Mouse (Mus musculus): ENCODE measurements around the gene Pcyt1b.

Gene Pcyt1b

DNA sequence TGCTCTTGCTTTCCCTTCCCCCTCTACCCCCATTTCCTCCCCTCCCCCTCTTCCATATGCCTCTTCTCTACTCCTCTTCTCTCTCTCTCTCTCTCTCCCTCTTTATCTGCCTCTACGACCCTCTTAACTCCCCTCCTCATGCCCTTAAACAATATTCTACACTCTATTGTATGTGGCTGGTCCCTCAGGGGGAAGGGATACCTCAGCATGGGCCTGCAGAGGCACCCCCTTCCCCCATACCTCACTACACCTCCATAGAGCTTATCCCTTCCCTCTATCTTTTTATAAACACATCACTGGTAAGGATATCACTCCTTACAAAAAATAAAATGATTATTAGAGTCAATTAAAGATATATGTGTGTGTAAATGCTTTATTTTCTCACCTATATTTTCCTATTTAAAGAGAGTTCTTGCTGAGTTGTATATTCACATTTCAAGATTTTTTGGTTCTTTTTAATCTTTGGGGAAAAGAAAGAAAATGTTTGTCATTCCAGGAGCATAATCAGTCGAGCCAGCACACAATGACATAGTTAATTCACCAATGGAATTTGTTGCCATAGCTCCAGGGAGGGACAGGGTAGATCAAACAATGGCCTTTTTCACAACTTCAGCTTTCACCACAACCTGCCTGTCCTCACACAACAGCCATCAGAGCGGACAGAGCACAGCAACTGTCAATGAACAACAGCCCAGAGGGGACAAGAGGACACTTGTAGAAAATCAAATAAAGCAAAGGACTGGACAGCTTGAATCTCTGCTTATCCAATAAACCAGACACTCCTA is at the start of gene Pcyt1b:
Gene Pcyt1b (plus strand): TSS at position 646 of the 785 bp plus-strand sequence.
- DNase-seq: no peak

DNA sequence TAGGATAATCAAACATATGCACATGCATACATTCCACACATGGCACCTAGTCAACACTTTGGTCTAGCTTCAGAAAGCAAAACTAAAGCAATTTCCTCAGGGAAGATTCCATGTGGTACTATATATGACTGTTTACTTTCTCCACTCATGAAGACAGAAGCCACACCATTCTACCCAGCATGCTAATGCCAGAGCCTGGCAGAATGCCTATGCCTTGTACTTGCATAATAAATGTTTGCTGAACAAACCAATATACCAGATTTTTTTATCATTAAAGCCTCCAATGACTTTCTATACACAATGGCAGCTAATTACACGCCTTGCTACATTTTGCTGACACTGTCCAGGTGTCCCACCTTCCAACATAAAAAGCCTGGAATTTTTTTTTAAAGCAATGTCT is 24.4 kb upstream of the Pcyt1b start:
- DNase-seq: no peak

DNA sequence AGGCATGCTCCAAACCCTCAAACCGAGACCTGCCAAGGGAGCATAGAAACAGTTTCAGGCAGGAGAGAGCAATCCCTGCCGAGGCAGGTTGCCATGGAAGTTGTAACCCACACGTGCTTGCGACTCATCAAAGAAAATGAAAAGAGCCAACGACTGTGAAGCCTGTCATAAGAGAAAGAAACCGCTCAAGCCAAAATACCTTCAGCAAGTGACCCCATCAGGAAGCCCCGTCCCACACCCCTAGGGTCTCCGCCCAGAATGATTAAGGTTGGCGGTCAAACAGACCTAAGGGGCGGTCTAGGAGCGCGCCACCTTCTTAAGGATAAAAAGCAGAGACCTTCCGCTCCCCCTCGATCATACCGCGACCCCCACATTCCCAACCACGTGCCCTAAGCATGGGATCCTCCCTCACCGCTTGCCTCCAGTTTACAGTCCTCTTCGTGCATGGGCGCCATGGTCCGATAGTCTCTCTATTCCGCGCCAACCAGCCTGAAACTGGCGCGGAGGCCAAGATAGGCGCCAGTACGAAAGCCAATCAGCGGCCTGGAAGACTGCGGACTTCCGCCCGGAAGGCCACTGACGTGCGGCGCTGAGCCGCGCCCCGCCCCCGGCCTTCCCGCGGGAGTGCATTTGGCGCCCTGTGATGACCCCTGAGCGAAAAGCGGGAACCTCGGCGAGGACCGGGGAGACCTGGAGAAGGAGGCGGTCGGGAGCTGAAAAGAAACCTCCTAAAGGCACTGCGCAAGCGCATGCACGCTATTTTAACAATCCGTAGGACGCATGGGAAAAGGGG is 22.8 kb upstream of the Pcyt1b start, which contains the start of gene Pola1:
Gene Pola1 (minus strand): TSS at position 499 of the 793 bp plus-strand sequence.
- peak; percentile 83 for DNase-seq

DNA sequence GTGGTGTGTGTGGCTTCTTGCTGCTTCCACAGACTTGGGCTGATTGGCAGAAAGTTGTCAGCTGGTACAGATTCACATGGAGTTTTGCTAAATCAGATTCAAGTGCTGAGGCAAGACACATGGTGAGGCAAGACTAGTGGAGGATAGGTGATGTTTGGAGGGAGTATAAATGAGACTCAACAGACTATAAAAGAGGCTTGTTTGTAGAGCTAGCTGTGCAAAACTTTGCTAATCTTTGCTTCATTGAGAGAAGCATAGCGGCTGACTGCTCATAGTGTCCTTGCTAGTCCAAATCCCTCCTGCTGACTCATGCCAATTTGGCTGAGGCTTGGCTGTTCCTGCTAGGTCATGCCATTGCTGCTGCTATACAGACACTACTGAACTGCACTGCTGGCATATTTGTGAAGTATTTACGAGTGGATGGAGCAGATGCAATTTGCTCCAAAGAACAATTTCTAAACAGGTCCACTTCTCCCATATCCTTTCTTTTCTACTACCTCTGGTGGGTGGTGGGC is 19.7 kb upstream of the Pcyt1b start:
- DNase-seq: no peak

DNA sequence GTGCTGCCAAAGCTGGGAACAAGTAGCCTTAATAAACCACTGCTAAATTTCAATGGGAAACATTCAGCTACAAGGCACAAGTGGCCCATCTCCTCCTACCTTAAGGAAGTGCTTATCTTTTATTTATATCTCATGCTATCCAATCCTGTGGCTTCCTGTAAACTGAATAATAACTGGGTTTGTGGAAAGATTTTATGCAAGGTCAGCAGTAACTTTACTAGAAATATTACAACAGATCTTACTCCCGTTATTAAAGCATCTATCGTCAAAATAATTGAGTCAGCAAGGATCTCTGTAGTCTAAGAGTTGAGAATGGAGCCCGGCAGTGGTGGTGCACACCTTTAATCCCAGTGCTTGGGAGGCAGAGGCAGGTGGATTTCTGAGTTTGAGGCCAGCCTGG is 11.1 kb upstream of the Pcyt1b start:
- no peak for DNase-seq

DNA sequence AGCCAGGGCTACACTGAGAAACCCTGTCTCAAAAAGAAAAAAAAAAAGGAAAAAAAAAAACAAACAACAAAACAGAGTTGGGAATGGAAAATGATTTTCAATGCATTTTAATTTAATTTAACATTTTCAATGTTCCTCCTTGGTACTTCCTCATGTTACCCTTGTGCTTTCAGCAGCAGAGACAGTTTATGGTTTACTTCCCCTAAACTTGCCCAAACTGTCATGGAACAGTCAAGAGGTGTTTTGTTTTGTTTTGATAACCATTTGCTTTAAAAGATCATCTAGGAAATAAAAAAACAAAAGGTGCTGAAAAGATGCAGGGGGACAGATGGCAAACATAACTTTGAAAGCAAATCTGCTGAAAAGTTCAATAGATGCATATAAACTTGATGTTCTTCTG is 10.6 kb upstream of the Pcyt1b start:
- DNase-seq: no peak

DNA sequence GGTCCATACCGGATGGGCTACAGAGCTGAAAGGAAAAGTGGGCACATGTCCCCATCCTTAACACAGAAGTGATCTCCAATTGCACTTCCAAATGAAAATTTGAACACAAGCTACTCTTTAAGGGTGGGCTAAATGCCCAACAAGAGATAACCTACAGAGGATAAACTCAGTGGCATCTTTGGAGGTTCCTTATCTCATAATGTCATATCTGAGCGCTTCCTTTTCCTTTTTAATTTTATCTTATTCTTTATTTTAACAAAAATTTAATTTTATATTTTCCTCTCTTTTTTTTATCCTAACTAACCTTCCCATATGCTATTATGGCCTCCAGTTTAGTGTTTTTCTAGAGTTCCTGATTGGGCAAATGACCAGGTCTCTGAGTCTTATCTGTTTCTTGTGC is 3.9 kb upstream of the Pcyt1b start:
- DNase-seq: no peak

DNA sequence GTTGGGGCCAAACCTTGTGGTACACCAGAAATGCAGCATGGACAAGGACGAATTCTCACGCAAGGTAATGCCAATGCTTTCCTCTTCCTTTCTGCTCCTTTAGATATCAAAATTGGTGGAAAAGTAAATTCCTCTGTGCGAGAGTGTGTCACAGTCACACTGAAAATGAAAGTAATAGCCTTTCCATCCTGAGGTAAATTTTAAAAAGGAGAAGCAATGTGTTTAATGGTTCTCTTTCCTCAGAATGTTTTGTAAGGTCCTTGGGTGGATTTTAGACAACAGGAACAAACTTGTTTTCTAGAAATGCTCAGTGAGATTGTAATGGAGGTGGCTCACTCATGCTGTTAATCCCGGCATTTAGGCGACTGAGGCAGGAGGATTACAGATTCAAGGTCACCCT is 490 bp downstream of the Pcyt1b start:
- no peak for DNase-seq

DNA sequence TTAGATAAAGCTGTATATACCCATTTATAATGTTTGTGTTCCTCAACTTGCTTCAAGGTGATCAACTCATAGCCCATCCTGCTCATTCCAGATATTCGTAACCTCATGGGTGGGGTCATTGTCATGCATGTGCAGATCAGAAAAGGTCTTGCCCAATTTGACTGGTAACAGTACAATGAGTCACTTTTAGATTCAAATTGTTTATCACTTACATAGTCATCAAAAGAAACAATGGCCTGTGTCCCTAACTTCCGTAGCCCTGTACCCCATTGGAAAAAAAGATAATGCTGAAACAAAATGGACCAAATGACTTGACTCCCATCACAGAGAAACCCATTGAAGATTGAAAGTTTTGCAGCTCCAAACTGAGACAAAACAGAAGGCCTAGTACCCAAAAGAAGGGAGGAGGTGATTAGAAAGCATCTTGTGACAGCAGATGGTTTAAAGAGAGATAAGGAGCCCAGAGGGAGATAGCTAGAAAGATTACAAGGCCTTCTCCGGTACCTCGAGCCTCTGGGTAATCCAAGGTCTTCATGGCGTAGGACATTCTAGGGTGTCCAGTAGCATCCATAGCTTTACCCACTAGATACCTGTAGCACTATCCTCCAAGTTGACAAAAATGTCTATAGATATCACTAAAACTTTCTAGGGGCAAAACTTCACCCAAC is 9.4 kb downstream of the Pcyt1b start:
- no peak for DNase-seq

DNA sequence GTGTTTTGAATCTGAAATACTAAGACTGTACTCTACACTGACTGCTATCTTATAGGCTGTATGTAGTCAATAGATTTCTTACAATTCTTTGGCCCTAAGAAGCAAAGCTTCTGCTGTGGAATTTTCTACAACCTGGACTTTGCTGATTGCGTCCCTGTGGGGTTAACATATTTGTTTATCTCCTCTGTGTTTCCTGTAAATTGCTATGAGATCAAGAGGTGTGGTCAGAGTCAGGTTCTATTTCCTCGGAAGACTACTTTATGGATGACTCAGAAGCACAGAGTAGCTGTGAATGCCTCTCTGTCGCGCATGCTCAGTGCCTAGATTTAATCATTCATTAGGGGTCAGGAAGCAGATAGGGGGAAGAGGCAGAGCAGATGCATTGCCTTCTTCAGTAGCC is 10.1 kb downstream of the Pcyt1b start:
- no peak for DNase-seq

DNA sequence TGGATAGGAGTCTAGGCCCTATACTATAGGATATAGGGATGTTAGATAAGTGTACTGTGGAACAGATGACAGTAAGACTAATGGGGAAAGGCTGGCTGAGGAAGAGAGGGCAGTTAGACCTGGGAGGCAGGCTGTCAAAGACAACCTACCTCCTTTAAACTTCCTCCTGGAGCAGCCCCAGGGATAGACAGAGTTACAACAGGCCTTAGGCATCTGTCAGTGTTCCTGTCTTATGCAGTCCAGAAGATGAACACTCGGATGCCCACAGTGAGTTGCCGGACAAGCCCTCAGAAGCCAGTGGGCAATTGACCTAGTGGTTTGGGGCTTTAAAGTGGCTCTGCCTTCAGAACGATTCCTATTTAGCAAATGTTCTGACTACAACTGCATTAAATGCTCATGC is 19.8 kb downstream of the Pcyt1b start:
- no peak for DNase-seq

DNA sequence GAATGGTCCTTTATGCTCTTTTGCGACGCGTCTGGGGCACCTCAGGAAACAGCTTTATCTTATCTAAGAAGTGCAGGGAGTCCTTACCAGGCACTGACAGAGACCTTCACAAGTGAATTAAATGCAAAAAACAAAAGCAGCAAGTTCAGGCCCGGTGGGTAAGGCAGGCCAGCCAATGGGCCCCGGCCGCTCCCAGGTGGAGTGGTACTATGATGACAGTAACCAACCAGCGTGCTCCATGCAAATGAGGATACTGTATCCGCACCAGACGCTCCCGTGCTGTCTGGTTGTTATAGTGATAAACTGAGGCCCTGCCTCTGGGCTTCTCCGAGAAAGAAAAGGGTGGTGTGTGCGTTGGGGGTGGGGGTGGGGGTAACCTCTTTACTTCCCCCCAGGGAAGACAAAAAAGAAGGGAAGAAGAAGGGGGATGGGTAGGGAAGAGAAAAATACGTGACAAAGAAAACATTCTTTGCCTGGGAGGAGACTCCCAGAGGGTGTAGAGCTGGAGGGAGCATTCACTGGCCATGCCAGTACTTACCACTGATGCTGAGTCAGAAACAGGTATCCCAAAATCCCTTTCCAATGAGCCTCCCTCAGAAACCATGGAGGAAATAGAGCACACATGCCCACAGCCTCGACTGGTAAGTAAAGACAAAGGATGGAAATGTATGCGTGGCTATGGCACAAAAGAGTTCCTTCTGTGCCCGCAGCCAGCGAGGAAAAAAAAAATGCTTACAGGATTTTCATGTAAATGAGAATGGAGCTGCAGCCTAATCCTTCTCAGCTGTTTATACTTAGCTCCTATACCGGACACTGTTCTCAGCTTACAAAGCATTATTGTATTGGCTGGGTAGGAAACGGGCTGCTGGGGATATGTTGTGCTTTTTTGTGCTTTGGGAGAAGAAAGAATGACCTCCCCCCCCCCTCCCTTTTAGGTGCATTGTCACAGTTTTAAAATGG is 20.5 kb downstream of the Pcyt1b start:
- DNase-seq: peak; percentile 44

DNA sequence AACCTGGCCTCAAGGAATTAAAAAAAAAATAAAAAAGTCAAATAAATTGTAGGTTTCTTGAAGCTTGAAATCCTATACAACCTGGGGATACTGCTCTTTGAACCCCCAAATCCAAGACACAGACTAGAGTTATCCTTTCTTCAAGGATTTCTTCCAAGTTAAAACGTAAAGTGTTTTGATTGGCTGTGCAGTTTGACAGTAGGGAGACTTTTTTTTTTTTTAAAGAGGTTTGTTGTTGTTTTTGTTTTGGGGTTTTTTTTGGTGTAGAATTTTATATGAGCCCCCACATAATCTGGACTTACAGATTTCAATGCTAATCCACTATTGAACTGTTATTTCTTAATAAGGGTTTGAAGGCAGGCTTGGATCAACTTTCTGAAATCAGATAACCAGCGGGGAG is 21.6 kb downstream of the Pcyt1b start:
- no peak for DNase-seq

DNA sequence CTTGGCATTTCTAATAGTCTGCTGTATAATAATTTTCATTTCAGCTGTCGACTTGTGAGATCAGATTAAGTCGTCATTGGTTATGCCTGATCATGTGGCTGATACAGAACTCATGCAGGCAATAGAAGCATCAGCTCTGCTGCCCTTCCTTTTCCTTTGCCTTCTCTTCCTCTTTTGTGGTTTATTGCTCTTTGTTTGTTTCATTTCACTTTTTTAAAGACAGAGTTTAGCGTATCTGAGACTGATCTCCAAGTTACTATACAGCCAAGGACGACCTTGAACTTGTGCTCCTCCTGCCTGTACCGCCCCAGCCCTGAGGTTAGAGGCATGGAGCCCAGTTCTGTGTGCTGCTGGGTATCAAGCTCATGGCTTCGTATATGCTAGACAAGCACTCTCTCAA is 34.6 kb downstream of the Pcyt1b start:
- no peak for DNase-seq

DNA sequence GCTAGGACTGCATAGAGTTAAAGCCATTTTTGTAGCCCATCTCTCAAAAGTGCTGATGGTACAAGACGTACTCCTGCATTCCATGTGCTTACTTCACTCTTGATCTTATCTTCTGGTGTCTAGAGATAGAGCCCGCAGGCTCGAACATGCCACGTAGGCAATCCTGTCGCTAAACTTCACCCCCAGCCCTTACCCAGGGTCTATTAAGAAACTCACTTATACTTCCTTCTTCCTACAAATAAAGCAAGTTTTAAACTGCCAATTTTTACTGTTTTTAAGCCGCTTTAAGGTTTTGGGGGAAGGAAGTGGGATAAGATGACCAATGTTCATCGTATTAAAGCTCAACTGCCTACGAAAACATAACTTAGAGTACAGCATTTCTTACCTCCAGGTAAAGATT is 36.0 kb downstream of the Pcyt1b start:
- no peak for DNase-seq

DNA sequence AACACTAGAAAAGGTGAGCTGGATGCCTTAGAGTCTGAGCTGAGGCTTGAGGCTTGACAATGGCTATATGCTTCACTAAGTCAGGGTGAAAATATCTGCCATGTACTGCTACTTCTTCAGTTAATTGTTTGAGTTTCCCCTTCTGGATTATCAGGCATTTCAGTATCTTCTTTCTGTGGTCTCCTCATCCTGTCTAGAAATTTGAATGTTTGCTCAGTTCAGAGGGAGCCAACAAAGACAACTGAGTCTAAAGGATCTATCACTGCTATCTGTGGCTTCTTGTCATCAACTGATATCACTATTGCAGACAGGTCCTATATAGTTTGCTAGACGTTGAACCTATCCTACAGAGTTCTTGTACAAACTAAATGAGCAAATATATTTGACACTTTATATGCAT is 42.9 kb downstream of the Pcyt1b start:
- no peak for DNase-seq

DNA sequence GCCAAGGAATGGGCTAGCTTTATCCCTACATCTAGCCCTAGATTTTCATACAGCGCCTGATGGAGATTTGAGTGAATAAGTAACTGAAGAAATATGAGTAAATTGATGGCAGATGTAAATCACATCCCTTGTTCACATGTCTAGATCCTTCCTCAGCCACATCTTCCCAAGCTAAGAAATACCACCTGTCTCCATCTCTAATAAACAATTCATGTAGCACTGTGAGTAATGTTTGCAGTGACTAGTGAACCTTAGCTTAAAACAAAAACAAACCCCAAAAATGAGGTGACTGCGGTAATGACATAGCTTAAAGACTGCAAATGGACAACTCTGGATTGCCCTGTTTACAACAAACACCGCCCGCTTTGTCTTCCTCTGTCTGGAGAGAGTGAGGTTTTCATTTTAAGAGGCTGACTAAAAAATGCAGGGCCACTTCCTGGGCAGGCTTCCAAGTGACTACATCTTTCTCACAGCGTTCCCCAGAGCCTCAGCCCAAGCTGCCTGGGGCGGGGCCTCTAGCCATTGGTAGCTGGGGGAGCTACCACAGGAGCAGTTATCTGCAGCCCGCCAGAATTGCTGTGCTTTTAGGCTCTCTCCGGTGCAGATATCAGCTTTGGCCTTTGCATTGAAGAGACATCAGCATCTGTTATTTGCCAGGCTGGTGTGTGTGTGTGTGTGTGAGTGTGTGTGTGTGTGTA is 46.0 kb downstream of the Pcyt1b start:
- peak; percentile 33 for DNase-seq

DNA sequence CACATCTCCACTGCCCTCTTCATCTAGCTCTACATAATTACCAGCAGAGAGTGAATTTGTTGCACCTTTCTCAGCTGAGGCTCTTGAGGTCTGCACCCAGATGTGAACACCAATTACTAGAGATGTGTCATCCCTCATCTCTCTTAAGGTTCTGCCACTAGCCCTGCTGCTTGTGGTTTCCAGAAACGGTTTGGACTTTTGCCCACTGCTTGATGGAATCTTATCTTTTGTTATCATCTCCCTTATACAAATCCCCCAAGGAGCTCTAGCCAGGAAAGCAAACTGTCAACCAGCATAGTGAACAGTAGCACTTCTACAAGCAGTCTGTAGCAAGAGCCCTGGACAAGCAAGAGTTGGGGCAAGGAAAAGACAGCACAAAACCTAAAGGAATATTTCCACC is 57.9 kb downstream of the Pcyt1b start:
- DNase-seq: no peak

DNA sequence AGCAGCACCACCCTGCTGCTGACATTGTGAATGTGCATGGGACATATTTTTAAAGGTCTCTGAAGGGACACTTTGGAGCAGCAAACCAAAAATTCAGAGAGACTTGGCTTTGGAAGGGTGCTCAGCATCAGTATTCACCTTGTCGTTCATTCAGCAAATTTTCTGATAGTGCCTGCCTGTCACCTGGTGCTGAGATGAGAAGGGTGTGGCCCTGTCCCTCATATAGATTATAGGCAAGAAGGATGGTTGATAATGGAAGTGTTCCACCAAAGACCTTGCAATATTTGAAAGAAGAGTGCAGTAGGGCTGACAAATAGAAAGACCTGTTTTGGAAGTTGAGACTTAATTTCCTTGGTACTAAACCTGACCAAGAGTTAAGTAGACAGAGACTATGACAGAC is 74.9 kb downstream of the Pcyt1b start:
- no peak for DNase-seq

DNA sequence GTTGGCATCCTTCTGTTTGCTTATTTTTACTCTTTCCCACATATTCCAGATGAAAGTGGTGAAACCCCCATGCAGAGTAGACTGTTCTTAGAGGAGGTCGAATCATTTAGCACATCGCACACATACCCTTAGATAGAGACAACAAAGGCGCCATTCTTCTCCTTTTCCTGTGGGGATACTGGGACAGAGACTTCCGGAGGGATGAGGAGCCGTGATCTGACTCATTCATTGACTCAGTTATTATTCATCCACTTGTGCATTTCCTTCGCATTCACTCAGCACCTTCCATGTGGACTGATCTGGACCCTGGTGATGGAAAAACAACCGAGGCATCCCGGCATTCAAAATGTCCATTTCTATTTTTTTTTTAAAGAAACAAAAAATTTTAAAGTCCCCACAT is 76.2 kb downstream of the Pcyt1b start:
- DNase-seq: no peak

DNA sequence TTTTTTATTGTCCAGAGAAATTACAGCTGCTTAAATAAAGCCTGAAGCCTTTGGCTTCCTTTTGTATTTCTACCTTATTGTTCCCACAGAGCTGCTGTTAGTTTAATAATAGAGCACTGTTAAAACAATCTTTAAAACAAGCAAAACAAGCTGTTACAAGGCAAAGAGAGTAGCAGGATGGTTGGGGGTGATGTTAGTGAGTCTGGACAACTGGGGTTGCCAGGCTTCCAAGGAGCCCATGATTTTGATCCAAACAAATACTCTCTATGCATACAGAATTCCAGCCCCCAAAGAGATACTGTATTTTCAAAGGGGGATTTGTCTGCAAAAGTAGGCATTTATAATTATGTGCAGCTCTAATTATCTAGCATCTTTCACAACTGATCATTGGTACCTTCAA is 77.7 kb downstream of the Pcyt1b start:
- no peak for DNase-seq
